Mouse (Mus musculus) CD4-positive, CD25-positive, alpha-beta regulatory T cell, adult 9 weeks (primary cell): Measurements from ENCODE around the gene Pgr. TPM values are rescaled to one million over a fixed set of nuclear protein-coding genes. Genes with fewer than 3 reads are reported as not detected.

Experiments
- polyA plus RNA-seq: library from polyadenylated mRNA; unstranded; fragments of 100-300 nt; shearing (Covaris generic); gene quantifications from one replicate; pipeline ENCODE4 v1.2.1, GENCODE M21; 2017

The Pgr gene
- polyA plus RNA-seq = not detected

DNA sequence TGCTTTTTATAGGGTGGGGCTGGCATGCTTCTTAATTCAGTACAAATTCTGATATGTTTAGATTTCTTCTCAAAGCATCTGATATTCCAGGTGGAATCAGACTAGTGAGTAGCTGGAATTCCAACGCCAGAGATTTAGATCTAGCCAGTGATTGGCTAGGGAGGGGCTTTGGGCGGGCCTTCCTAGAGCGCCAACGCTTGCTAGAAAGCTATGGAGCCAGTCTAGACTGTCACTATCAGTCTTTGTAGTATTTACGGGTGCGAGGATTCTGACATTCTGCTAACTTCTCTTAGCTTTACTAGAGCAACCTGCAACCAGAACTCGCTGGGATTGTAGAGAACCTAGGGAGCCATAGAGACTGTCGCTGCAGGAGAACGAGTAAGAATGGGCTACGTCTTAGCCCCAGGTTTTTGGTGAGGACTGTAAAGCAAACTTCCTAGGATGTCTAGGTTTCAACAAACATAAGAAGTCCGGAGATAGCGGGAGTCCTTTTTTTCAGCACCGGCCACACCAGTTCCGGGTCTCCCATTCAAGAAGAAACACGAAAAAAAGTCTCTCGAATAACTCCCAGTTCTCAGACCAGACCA lies at the start of gene Pgr:
Pgr (plus strand) TSS at position 218 of the 587 bp plus-strand sequence.

DNA sequence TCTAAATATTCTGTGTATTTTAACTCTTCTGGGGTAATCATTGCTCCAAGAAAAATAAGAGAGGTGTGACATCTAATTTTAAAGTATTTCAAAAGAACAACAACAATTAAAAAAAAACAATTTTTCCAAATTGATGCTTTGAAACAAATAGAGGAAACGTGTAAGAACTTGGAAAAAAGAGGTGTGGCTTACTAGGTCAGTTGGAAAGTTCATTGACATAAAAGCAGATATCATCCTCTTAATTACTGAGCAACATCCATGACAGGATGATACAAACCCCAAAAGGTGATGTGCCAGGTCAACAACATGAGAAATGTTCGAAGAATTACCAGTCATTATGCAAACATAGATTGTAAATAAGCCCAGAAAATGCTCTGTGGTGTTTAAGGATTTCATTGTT lies 71.9 kb downstream of the Pgr start, which contains the start of gene Gm16485:
Gm16485 (plus strand) TSS at position 301 of the 400 bp plus-strand sequence.

Other genes with a start within 250 kb of the Pgr start
- not detected for gene Gm16485, start 72.0 kb downstream of the Pgr start, polyA plus RNA-seq